Mouse (Mus musculus): ENCODE data around the gene Ciz1. TPM values are rescaled to one million over a fixed set of nuclear protein-coding genes. Genes with fewer than 3 reads are reported as not detected.

Gene Ciz1
- polyA plus RNA-seq, 1 experiment, result 252 TPM

DNA sequence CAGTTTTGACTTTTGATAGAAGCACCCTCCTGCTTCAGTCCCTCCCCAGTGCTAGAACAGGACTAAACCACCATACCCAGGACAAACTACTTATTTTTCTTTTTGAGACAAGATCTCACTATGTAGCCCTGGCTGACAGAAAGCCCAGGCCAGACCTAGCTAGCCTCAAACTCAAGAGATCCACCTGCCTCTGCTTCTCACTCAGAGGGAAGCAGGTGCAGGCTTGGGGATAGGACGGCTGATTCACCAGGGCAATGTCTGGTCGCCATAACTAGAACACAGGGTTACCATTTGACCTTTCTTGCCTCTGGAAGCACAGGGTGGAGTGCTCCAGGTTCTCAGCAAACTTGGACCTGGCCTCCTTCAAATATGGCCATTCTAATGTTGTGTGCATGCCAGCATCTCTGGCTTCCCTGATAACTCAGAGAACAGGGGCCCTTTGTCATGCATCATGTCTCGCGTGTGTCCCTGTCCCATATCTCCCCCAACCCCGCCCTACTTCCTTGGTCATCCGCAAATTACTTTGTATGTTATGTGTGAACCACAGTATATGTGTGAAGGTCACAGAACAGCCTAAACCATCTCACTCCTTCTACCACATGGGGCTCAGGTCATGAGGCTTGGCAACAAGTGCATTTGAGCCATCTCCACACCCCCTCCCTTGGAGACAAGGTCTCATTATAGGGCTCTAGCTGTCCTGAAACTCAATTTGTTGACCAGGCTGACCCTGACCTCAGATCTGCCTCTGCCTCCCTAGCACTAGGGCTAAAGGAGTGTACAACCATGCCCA lies 60.8 kb downstream of the Ciz1 start:
- Histone ChIP-seq H3K27ac (ENCODE audit: insufficient read depth, low read length) (no peak overlapping the region), H3K4me3 (ENCODE audit: extremely low read depth, insufficient read depth, insufficient read length) (no peak overlapping the region), H3K4me1 (ENCODE audit: control insufficient read depth, insufficient read depth, insufficient read length) (no peaks in the 10 kb centered on the region), H3K36me3 (ENCODE audit: control insufficient read depth, insufficient read depth, low read length) (peaks cover 31% of the 10 kb centered on the region), H3K27me3 (ENCODE audit: control insufficient read depth, insufficient read depth, low read length) (no peaks in the 10 kb centered on the region)
- 85% methylated on average over 6 of the region's 6 CpGs for WGBS
- DNase-seq (ENCODE audit: low read depth in 1 of 2, low spot score in 2 of 2), result no peak
- TF ChIP-seq POLR2A (IDR thresholded peaks at IDR 0.05; ENCODE audit: low read depth, low read length) (no peak), CTCF (IDR thresholded peaks at IDR 0.05; ENCODE audit: extremely low read depth, insufficient read depth, insufficient read length, insufficient replicate concordance) (no peak)

DNA sequence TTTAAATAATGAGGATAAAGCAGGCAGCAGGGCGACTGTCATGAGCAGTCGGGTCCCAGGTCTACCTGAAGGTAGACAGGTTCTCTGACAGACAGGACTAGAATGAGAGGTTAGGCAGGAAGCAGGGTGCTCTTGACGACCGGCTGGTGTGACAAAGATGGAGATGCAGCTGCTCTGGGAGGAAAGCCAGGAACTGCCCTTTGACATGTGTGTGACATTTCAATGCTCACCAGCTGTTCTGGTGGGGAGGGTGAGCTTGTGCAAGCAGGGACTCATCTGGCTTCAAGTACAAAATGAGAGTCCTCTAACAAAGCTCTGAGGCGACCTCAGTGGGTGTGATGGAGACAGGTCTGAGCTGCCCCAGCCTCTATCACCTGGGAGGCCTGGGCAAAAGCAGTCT lies 61.8 kb downstream of the Ciz1 start:
- no peaks in the 10 kb centered on the region for H3K4me1 ChIP-seq (ENCODE audit: control insufficient read depth, insufficient read depth, insufficient read length)
- peaks cover 40% of the 10 kb centered on the region for H3K36me3 ChIP-seq (ENCODE audit: control insufficient read depth, insufficient read depth, low read length)
- WGBS, result 74% methylated on average over 5 of the region's 5 CpGs
- no peak overlapping the region for H3K4me3 ChIP-seq (ENCODE audit: extremely low read depth, insufficient read depth, insufficient read length)
- H3K27ac ChIP-seq (ENCODE audit: insufficient read depth, low read length), result no peak overlapping the region
- no peak for TF ChIP-seq POLR2A (IDR thresholded peaks at IDR 0.05; ENCODE audit: low read depth, low read length)
- TF ChIP-seq CTCF (IDR thresholded peaks at IDR 0.05; ENCODE audit: extremely low read depth, insufficient read depth, insufficient read length, insufficient replicate concordance), result no peak
- no peaks in the 10 kb centered on the region for H3K27me3 ChIP-seq (ENCODE audit: control insufficient read depth, insufficient read depth, low read length)
- no peak for DNase-seq (ENCODE audit: low read depth in 1 of 2, low spot score in 2 of 2)

DNA sequence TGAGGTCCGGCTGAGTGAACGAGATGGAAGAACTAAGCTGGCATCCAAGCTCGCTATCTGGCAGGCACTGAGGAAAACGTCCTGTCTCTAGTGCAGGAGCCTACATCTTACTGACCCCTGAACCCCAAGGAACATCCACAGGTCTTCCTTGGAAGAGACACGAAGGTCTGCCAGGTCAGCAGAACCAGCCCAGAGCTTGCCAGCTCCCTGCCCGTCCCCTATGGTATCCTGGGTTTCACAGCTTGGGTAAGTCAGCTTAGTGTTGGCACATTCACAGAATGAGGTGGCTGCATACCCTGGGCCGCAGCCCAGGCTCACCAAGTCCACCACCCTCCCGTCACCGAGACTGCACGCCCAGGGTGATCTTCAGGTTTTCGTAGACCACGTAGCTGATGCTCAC lies 63.7 kb downstream of the Ciz1 start:
- Histone ChIP-seq H3K36me3 (ENCODE audit: control insufficient read depth, insufficient read depth, low read length) (peaks cover 54% of the 10 kb centered on the region), H3K27me3 (ENCODE audit: control insufficient read depth, insufficient read depth, low read length) (no peaks in the 10 kb centered on the region), H3K4me1 (ENCODE audit: control insufficient read depth, insufficient read depth, insufficient read length) (no peaks in the 10 kb centered on the region), H3K4me3 (ENCODE audit: extremely low read depth, insufficient read depth, insufficient read length) (no peak overlapping the region), H3K27ac (ENCODE audit: insufficient read depth, low read length) (no peak overlapping the region)
- 95% methylated on average over 12 of the region's 12 CpGs for WGBS
- no peak for DNase-seq (ENCODE audit: low read depth in 1 of 2, low spot score in 2 of 2)
- TF ChIP-seq CTCF (IDR thresholded peaks at IDR 0.05; ENCODE audit: extremely low read depth, insufficient read depth, insufficient read length, insufficient replicate concordance) (no peak), POLR2A (IDR thresholded peaks at IDR 0.05; ENCODE audit: low read depth, low read length) (no peak)

DNA sequence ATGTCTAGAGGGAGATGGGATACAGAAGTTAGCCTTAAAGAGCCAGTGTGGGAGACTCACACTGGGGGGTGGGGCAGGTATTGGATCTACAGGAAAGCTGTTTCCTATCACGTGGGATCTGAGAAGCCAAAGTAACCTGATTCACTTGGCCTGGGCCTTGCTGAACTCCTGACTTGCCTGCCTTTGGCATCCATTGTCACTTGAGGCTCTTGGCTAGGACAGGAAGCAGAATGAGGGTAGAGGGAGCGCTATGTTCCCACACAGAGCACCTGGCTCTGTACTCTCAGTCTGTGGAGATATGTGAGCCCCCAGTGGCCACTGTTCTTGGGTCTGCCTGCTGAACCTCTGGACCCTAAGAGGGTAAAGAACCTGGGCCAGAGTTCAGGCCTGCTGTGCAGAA lies 64.4 kb downstream of the Ciz1 start:
- Histone ChIP-seq H3K27ac (ENCODE audit: insufficient read depth, low read length) (no peak overlapping the region), H3K36me3 (ENCODE audit: control insufficient read depth, insufficient read depth, low read length) (peaks cover 54% of the 10 kb centered on the region), H3K4me3 (ENCODE audit: extremely low read depth, insufficient read depth, insufficient read length) (no peak overlapping the region), H3K27me3 (ENCODE audit: control insufficient read depth, insufficient read depth, low read length) (no peaks in the 10 kb centered on the region), H3K4me1 (ENCODE audit: control insufficient read depth, insufficient read depth, insufficient read length) (no peaks in the 10 kb centered on the region)
- TF ChIP-seq CTCF (IDR thresholded peaks at IDR 0.05; ENCODE audit: extremely low read depth, insufficient read depth, insufficient read length, insufficient replicate concordance), result no peak
- TF ChIP-seq POLR2A (IDR thresholded peaks at IDR 0.05; ENCODE audit: low read depth, low read length), result no peak
- 91% methylated on average over 2 of the region's 2 CpGs for WGBS
- DNase-seq (ENCODE audit: low read depth in 1 of 2, low spot score in 2 of 2), result no peak

DNA sequence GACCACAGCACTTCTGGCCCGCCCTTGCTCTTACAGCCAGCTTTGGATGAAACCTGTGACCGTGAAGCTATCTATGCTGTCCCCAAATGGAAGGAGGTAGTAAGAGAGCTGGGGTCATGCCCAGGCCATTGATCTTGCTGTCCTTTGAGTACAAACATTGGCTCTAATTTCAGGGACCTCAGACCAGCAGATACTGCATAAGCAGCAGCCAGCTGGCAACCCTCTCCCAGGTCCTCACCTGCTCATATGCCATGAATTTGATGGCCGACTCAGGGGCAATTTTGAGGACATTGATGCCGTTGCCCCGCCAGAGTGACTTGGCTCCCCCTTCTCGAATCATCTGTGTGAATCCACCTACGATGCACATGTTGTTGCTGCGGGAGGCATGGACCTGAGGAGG lies 65.4 kb downstream of the Ciz1 start:
- DNase-seq (ENCODE audit: low read depth in 1 of 2, low spot score in 2 of 2), result no peak
- Histone ChIP-seq H3K4me3 (ENCODE audit: extremely low read depth, insufficient read depth, insufficient read length) (no peak overlapping the region), H3K36me3 (ENCODE audit: control insufficient read depth, insufficient read depth, low read length) (peaks cover 54% of the 10 kb centered on the region), H3K4me1 (ENCODE audit: control insufficient read depth, insufficient read depth, insufficient read length) (no peaks in the 10 kb centered on the region), H3K27me3 (ENCODE audit: control insufficient read depth, insufficient read depth, low read length) (no peaks in the 10 kb centered on the region), H3K27ac (ENCODE audit: insufficient read depth, low read length) (no peak overlapping the region)
- TF ChIP-seq CTCF (IDR thresholded peaks at IDR 0.05; ENCODE audit: extremely low read depth, insufficient read depth, insufficient read length, insufficient replicate concordance) (no peak), POLR2A (IDR thresholded peaks at IDR 0.05; ENCODE audit: low read depth, low read length) (no peak)
- WGBS, result 92% methylated on average over 8 of the region's 8 CpGs

DNA sequence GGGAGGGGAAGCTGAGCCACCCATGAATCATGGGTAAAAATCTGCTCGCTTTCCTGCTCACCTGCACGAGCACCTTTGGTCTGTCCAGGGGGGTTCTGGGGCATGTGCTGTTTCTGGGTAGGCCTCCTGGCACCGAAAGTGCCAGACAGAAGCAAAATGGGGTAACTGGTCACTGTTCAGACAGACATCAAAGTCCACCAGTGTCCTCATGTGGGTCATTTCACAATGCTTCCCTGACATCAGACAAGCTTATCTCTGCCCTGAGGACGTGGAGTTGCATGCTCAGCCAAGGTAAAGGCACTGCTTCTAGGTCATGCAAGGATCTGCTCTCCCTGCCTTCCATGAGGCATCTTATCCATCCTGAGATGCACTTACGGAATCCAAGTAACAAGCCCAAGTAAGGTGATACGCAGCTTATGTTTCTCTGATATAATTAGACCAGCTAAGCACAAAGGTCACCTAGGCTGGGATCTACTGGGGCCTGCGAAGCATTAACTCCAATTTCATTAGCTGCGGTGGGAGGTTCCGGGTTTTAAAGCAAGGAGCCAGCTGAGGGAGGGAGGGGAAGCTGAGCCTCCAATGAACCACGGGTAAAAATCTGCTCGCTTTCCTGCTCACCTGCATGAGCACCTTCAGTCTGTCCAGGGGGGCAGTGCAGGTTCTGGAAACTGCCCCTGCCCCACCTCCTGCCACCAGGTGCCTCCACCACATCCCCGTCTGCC lies 66.5 kb downstream of the Ciz1 start:
- H3K27ac ChIP-seq (ENCODE audit: insufficient read depth, low read length), result no peak overlapping the region
- no peak for DNase-seq (ENCODE audit: low read depth in 1 of 2, low spot score in 2 of 2)
- no peak overlapping the region for H3K4me3 ChIP-seq (ENCODE audit: extremely low read depth, insufficient read depth, insufficient read length)
- TF ChIP-seq POLR2A (IDR thresholded peaks at IDR 0.05; ENCODE audit: low read depth, low read length) (no peak), CTCF (IDR thresholded peaks at IDR 0.05; ENCODE audit: extremely low read depth, insufficient read depth, insufficient read length, insufficient replicate concordance) (no peak)
- no peaks in the 10 kb centered on the region; the same call in 1 of the 2 replicates for H3K4me1 ChIP-seq (ENCODE audit: control insufficient read depth, insufficient read depth, insufficient read length)
- 95% methylated on average over 12 of the region's 12 CpGs for WGBS
- no peaks in the 10 kb centered on the region for H3K27me3 ChIP-seq (ENCODE audit: control insufficient read depth, insufficient read depth, low read length)
- H3K36me3 ChIP-seq (ENCODE audit: control insufficient read depth, insufficient read depth, low read length), result peaks cover 54% of the 10 kb centered on the region

DNA sequence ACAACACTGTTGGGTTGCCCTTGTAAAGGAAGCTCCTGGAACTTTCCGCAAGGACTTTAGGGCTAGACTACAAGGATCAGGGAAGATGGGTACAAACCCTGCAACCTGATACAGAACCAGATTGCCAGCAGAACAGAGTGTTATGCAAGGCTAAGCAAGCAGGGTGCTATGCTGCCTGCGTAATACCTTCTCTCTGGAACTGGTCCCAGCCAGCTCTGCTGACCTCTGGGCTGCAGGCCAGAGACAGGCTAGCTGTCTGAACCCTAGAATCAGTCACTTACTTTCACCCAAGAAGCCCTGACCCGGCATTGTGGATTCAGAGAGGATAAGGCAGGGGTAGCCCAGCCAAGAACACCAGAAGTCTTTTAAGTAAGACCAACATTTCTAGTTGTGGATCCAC lies 67.2 kb downstream of the Ciz1 start:
- no peak for DNase-seq (ENCODE audit: low read depth in 1 of 2, low spot score in 2 of 2)
- Histone ChIP-seq H3K27ac (ENCODE audit: insufficient read depth, low read length) (no peak overlapping the region), H3K27me3 (ENCODE audit: control insufficient read depth, insufficient read depth, low read length) (no peaks in the 10 kb centered on the region), H3K4me1 (ENCODE audit: control insufficient read depth, insufficient read depth, insufficient read length) (no peaks in the 10 kb centered on the region; the same call in 1 of the 2 replicates), H3K4me3 (ENCODE audit: extremely low read depth, insufficient read depth, insufficient read length) (no peak overlapping the region), H3K36me3 (ENCODE audit: control insufficient read depth, insufficient read depth, low read length) (peaks cover 54% of the 10 kb centered on the region)
- WGBS, result 91% methylated on average over 3 of the region's 3 CpGs
- TF ChIP-seq CTCF (IDR thresholded peaks at IDR 0.05; ENCODE audit: extremely low read depth, insufficient read depth, insufficient read length, insufficient replicate concordance) (no peak), POLR2A (IDR thresholded peaks at IDR 0.05; ENCODE audit: low read depth, low read length) (no peak)

All from spleen, adult 2 months (tissue).